Mouse (Mus musculus): ENCODE measurements at regions not wholly inside any gene's neighbourhood (a gene's known extent, or its start where the extent isn't known, plus 50 kb on each side); places are given as distances from the start of the nearest gene placed in this dataset.

GRCm38 (mm10) chr2:30717566-30718328, 85.7 kb downstream of the 1700001O22Rik start:
- DNase-seq (ENCODE audit: low read depth): no peak

GRCm38 (mm10) chr2:30716580-30717565, 86.6 kb downstream of the 1700001O22Rik start:
- DNase-seq (ENCODE audit: low read depth): no peak

- no peak for DNase-seq (ENCODE audit: low read depth)
Measured at GRCm38 (mm10) chr2:30715720-30716310, 87.6 kb downstream of the 1700001O22Rik start.

- no peak for DNase-seq (ENCODE audit: low read depth)
Measured at GRCm38 (mm10) chr2:30713535-30713934, 89.9 kb downstream of the 1700001O22Rik start.

GRCm38 (mm10) chr2:30712841-30713401, 90.5 kb downstream of the 1700001O22Rik start:
- DNase-seq (ENCODE audit: low read depth): peak; percentile 65

GRCm38 (mm10) chr2:30711853-30712498, 91.5 kb downstream of the 1700001O22Rik start:
- peak; percentile 92 for DNase-seq (ENCODE audit: low read depth)

GRCm38 (mm10) chr2:30711476-30711852, 92.0 kb downstream of the 1700001O22Rik start:
- DNase-seq (ENCODE audit: low read depth): no peak

GRCm38 (mm10) chr2:30710895-30711294, 92.6 kb downstream of the 1700001O22Rik start:
- no peak for DNase-seq (ENCODE audit: low read depth)

- DNase-seq (ENCODE audit: low read depth): no peak
Measured at GRCm38 (mm10) chr2:30709386-30709884, 94.0 kb downstream of the 1700001O22Rik start.

GRCm38 (mm10) chr2:30708762-30709385, 94.6 kb downstream of the 1700001O22Rik start:
- DNase-seq (ENCODE audit: low read depth): no peak

GRCm38 (mm10) chr2:30708001-30708683, 95.3 kb downstream of the 1700001O22Rik start:
- DNase-seq (ENCODE audit: low read depth): peak; percentile 59

- DNase-seq (ENCODE audit: low read depth): peak; percentile 74
Measured at GRCm38 (mm10) chr2:30707099-30708000, 96.1 kb downstream of the 1700001O22Rik start.

- no peak for DNase-seq (ENCODE audit: low read depth)
Measured at GRCm38 (mm10) chr2:30706036-30706435, 97.4 kb downstream of the 1700001O22Rik start.

GRCm38 (mm10) chr2:30703308-30703707, 100.2 kb downstream of the 1700001O22Rik start:
- DNase-seq (ENCODE audit: low read depth): no peak

- DNase-seq (ENCODE audit: low read depth): no peak
Measured at GRCm38 (mm10) chr2:30702711-30703110, 100.8 kb downstream of the 1700001O22Rik start.

GRCm38 (mm10) chr2:30700890-30701289, 102.6 kb downstream of the 1700001O22Rik start:
- DNase-seq (ENCODE audit: low read depth): no peak

GRCm38 (mm10) chr2:30700471-30700870, 103.0 kb downstream of the 1700001O22Rik start:
- DNase-seq (ENCODE audit: low read depth): no peak

- DNase-seq (ENCODE audit: low read depth): peak; percentile 90
Measured at GRCm38 (mm10) chr2:30699797-30700454, 103.5 kb downstream of the 1700001O22Rik start.

Measured in induced T-regulatory cell, adult 2 months (primary cell).